Mouse (Mus musculus) G1E (cell line): Measurements from ENCODE around the gene Ubn1. TPM values are rescaled to one million over a fixed set of nuclear protein-coding genes. Genes with fewer than 3 reads are reported as not detected.

ENCODE experiments used
- ATAC-seq: 2 replicates; pipeline ENCODE4 v1.8.0; 2016; ENCODE audit warnings: mild to moderate bottlenecking; ENCODE audit not compliant: insufficient number of reproducible peaks, poor library complexity, low FRiP score, severe bottlenecking; ENCODE audit errors: extremely low read depth
- DNase-seq: peaks from one replicate; pipeline ENCODE4 v3.0.0; 2012; ENCODE audit warnings: low spot score
- H3K27me3 ChIP-seq: 2 replicates; pipeline ENCODE4 v1.6.1; 2012; ENCODE audit warnings: mild to moderate bottlenecking, low read length, inconsistent platforms; ENCODE audit not compliant: insufficient read depth
- H3K36me3 ChIP-seq: replicated peaks from 2 replicates; pipeline ENCODE3; 2012; ENCODE audit warnings: mild to moderate bottlenecking, inconsistent platforms
- H3K4me1 ChIP-seq: 2 replicates; pipeline ENCODE4 v1.6.1; 2012; ENCODE audit warnings: low read depth, low read length, inconsistent platforms, mixed read lengths; ENCODE audit not compliant: insufficient read depth
- H3K4me3 ChIP-seq: 2 replicates; pipeline ENCODE4 v1.5.1; 2012; ENCODE audit warnings: low read depth, mild to moderate bottlenecking, inconsistent platforms, low read length, moderate library complexity, mixed read lengths
- H3K9me3 ChIP-seq: replicated peaks from 2 replicates; pipeline ENCODE4 v1.6.1; 2012; ENCODE audit warnings: inconsistent platforms
- CTCF ChIP-seq: IDR thresholded peaks from 2 replicates; pipeline ENCODE4 v1.5.1; 2012; ENCODE audit warnings: low read depth, low read length, inconsistent platforms, mixed read lengths
- GATA1 ChIP-seq: IDR thresholded peaks from 2 replicates; pipeline ENCODE4 v1.6.1; 2012; ENCODE audit warnings: borderline replicate concordance, low read length, inconsistent platforms, mixed read lengths
- GATA2 ChIP-seq: IDR thresholded peaks from 2 replicates; pipeline ENCODE4 v1.6.1; 2012; ENCODE audit warnings: low read depth, low read length, inconsistent platforms, borderline replicate concordance
- POLR2AphosphoS5 ChIP-seq: IDR thresholded peaks from 2 replicates; pipeline ENCODE4 v1.6.1; 2012; ENCODE audit warnings: low read depth, low read length, inconsistent platforms; ENCODE audit not compliant: insufficient replicate concordance
- TAL1 ChIP-seq: conservative IDR thresholded peaks from 2 replicates; pipeline ENCODE4 v1.6.1; 2012; ENCODE audit warnings: low read depth, low read length, inconsistent platforms, mixed read lengths
- polyA plus RNA-seq: library from polyadenylated mRNA; stranded (reverse); fragments of >175 nt; gene quantifications from 2 replicates; pipeline ENCODE4 v1.2.3, GENCODE M21; 2012
- total RNA-seq, 2 experiments: library from RNA; stranded (forward) in 1 of 2; stranded (reverse) in 1 of 2; fragments of 200-1000 nt in 1 of 2; fragments of >200 nt in 1 of 2; fragmentation: Nextera tagmentation in 1 of 2; gene quantifications; 2 replicates each; pipeline ENCODE4 v1.2.3; 2014 to 2017

The Ubn1 gene
- total and polyA plus RNA-seq, 3 experiments: 16.5 to 69.8 (median 55.9) TPM

GRCm38 (mm10) chr16:5093285-5093684, 43.4 kb downstream of the Ubn1 start:
- H3K9me3 ChIP-seq: no peaks in the 10 kb centered on the region
- H3K4me1 ChIP-seq: no peaks in the 10 kb centered on the region
- ATAC-seq: no peak
- H3K36me3 ChIP-seq: peaks cover 11% of the 10 kb centered on the region
- no peak overlapping the region for H3K4me3 ChIP-seq
- peaks cover 10% of the 10 kb centered on the region; the same call in 1 of the 2 replicates for H3K27me3 ChIP-seq
- no peak for TF ChIP-seq TAL1
- no peak for TF ChIP-seq GATA1
- TF ChIP-seq CTCF: no peak
- no peak for TF ChIP-seq GATA2
- no peak for TF ChIP-seq POLR2AphosphoS5
- DNase-seq: no peak

GRCm38 (mm10) chr16:5096504-5096903, 46.6 kb downstream of the Ubn1 start:
- no peak for ATAC-seq
- peaks cover 29% of the 10 kb centered on the region for H3K27me3 ChIP-seq
- no peak for DNase-seq
- H3K4me1 ChIP-seq: no peaks in the 10 kb centered on the region
- H3K9me3 ChIP-seq: no peaks in the 10 kb centered on the region
- H3K4me3 ChIP-seq: no peak overlapping the region
- no peaks in the 10 kb centered on the region for H3K36me3 ChIP-seq
- TF ChIP-seq POLR2AphosphoS5: no peak
- TF ChIP-seq GATA1: no peak
- TF ChIP-seq GATA2: no peak
- no peak for TF ChIP-seq CTCF
- no peak for TF ChIP-seq TAL1

- DNase-seq (no peak), ATAC-seq (no peak)
- Histone ChIP-seq H3K36me3 (no peaks in the 10 kb centered on the region), H3K4me1 (no peaks in the 10 kb centered on the region), H3K9me3 (no peaks in the 10 kb centered on the region), H3K4me3 (no peak overlapping the region), H3K27me3 (peaks cover 49% of the 10 kb centered on the region)
- TF ChIP-seq GATA2 (no peak), TAL1 (no peak), GATA1 (no peak)
Measured at GRCm38 (mm10) chr16:5101000-5101399, 51.1 kb downstream of the Ubn1 start.

DNA sequence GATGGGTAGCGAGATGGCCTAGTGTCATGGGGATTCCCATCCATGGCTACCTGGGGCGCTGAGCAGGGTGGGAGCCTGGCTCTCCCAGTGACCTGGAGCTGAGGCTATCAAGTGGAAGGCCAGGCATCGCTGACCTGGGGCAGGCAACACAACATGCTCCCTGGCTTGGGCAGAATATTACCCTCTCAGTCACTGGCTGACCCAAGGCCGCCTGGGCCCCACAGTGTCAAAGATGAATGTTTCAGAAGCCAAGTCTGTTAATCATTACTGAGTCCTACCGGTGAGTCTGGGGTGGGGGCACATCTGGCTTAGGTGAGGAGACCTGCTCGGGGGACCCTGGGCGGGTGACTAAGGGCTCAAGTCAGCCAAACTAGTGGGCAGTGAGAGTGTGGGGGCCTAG, 60.0 kb downstream of the Ubn1 start:
- no peaks in the 10 kb centered on the region for H3K36me3 ChIP-seq
- no peak overlapping the region for H3K4me3 ChIP-seq
- TF ChIP-seq GATA2: no peak
- TF ChIP-seq CTCF: no peak
- no peak for TF ChIP-seq POLR2AphosphoS5
- TF ChIP-seq GATA1: no peak
- no peak for TF ChIP-seq TAL1
- H3K4me1 ChIP-seq: no peaks in the 10 kb centered on the region
- ATAC-seq (no peak), DNase-seq (no peak)
- no peaks in the 10 kb centered on the region for H3K9me3 ChIP-seq
- peaks cover under 1% of the 10 kb centered on the region; the same call in 1 of the 2 replicates for H3K27me3 ChIP-seq

DNA sequence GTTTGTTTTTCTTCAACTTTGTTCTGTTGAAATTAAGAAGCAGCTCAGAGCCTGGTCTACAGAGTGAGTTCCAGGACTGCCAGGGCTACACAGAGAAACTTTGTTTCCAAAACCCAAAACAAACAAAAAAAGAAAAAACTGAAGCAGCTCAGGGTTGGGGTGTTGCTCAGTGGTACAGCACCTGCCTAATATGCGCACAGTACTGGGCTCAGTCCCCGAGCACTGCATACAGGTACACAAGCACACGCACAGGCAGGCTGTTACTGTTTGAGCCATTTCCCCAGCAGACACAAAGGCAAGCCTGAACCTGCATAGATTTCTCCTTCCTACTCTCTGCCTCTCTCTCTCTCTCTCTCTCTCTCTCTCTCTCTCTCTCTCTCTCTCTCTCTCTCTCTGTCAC, 61.2 kb downstream of the Ubn1 start:
- no peak for DNase-seq
- H3K9me3 ChIP-seq: no peaks in the 10 kb centered on the region
- H3K36me3 ChIP-seq: no peaks in the 10 kb centered on the region
- TF ChIP-seq CTCF: no peak
- no peak for TF ChIP-seq GATA2
- no peak for TF ChIP-seq GATA1
- TF ChIP-seq POLR2AphosphoS5: no peak
- ATAC-seq: no peak
- no peak overlapping the region for H3K4me3 ChIP-seq
- H3K27me3 ChIP-seq: no peaks in the 10 kb centered on the region; the same call in 1 of the 2 replicates
- no peaks in the 10 kb centered on the region for H3K4me1 ChIP-seq

GRCm38 (mm10) chr16:5113002-5113550, 63.2 kb downstream of the Ubn1 start:
- Histone ChIP-seq H3K4me3 (no peak overlapping the region), H3K4me1 (no peaks in the 10 kb centered on the region), H3K36me3 (no peaks in the 10 kb centered on the region), H3K9me3 (no peaks in the 10 kb centered on the region), H3K27me3 (no peaks in the 10 kb centered on the region; the same call in 1 of the 2 replicates)
- no peak for TF ChIP-seq GATA1
- TF ChIP-seq POLR2AphosphoS5: no peak
- TF ChIP-seq CTCF: no peak
- no peak for TF ChIP-seq TAL1
- TF ChIP-seq GATA2: no peak
- DNase-seq (no peak), ATAC-seq (no peak)

DNA sequence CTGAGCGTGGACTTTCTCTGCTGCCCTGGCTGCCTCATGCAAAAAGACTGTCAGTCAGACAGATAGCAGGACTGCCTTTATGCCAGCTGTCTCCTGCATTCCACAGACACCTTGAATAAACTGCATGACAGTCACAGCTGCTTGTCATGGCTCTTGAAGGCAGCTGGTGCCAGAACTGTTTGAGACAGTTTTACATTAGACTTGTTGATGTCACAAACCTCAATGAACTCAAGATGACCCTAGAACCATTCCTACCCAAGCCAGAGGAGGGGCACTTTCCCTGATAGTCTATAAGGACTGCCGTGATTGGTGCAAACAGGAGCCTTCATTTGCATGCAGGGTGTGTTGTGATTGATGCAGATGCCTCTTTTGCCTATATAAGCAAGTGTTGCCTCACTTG, 63.7 kb downstream of the Ubn1 start:
- Histone ChIP-seq H3K9me3 (no peaks in the 10 kb centered on the region), H3K4me3 (no peak overlapping the region), H3K36me3 (no peaks in the 10 kb centered on the region), H3K4me1 (no peaks in the 10 kb centered on the region), H3K27me3 (peaks cover under 1% of the 10 kb centered on the region; the same call in 1 of the 2 replicates)
- no peak for ATAC-seq
- TF ChIP-seq POLR2AphosphoS5: no peak
- TF ChIP-seq CTCF: no peak
- no peak for TF ChIP-seq GATA1
- no peak for TF ChIP-seq GATA2
- TF ChIP-seq TAL1: no peak
- no peak for DNase-seq
